Mouse (Mus musculus): ENCODE measurements around the gene Fcer1g. TPM values are rescaled to one million over a fixed set of nuclear protein-coding genes. Genes with fewer than 3 reads are reported as not detected.

Gene Fcer1g
- polyA plus RNA-seq (2011; ENCODE audit: insufficient read length, low read depth, missing spikeins) = 1.6 and 7.1 TPM in 2 replicates

DNA sequence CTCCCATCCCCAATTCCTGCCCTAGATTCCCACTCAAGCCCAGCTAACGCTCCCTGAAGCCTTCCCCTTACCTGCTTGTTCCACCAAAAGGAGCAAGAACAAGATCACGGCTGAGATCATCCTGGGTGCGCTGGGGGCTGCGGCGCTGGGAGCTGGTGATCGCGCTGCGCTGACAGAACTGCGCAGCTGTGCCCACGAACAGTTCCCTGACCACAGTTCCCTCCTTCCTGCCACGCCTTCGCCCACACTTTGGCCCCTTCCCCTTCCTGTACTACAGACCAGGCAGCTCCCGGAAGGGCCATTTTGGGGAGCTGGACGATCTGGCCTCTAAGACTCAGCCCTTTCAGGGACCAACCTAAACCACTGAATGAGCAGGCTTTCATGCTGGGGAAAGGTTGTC, at the start of gene Fcer1g:
TSS of gene Fcer1g (minus strand) at position 240 of the 400 bp plus-strand sequence.
- H3K27ac ChIP-seq (ENCODE audit: insufficient read depth, low read length) = 0 out of 2 replicates have a peak within 1 kb of the TSS, but pooled peaks have one; percentile 31
- TF ChIP-seq CTCF (IDR thresholded peaks at IDR 0.05; ENCODE audit: borderline replicate concordance, insufficient read depth, low read length) (no peak), POLR2A (IDR thresholded peaks at IDR 0.05; ENCODE audit: low read depth, low read length) (no peak)
- H3K4me3 ChIP-seq (ENCODE audit: insufficient read depth, low read length) = no peak within 1 kb of the TSS
- no peaks in the 10 kb centered on the region for H3K4me1 ChIP-seq (ENCODE audit: control insufficient read depth, insufficient read depth, low read length)

DNA sequence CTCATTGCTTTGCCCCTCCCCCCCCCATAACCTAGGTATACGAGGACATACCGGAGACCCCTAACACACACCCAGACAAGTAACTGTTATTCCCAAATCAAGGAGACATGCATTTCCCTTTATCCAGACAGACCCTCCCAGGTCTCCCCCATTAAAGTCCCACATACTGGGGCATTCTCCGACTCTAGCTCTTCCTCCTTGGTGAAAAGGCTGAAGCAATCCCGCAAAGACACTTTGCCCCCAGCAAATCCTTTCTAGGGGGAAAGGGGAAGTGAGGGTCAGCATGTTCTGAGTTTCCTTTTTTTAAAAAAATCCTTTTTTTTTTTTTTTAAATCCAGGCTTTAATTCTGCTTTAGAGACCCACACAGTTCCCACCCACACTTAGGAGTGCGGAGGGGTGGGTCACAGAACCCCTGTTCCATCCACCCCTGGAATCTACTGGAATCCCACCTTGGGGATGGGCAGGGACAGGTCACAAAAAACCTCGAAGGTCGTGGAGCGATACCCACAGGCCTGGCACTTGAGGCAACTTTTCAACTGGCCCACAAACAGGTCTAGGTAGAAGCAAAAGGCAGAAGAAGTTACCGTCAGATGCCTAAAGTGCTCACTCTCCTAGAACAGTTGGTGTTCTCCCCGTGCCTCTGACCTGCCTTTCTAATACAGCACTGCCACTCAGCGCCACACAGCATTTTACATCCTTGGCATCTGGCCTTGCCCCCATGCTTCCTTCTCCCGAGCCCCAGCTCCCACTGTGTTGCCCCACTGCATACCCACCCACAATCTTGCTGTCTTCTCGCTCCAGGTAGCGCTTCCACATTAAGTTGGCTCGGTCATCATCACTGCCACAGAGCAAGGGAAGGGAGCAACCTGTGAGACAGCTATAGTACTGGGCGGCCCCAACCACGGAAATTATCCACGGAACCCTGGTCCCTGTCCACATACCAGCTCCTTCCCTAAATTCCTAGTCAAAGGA, 49.3 kb upstream of the Fcer1g start:
- TF ChIP-seq CTCF (IDR thresholded peaks at IDR 0.05; ENCODE audit: borderline replicate concordance, insufficient read depth, low read length) (no peak), POLR2A (IDR thresholded peaks at IDR 0.05; ENCODE audit: low read depth, low read length) (no peak)
- Histone ChIP-seq H3K27ac (ENCODE audit: insufficient read depth, low read length) (no peak overlapping the region), H3K4me3 (ENCODE audit: insufficient read depth, low read length) (no peak overlapping the region), H3K4me1 (ENCODE audit: control insufficient read depth, insufficient read depth, low read length) (no peaks in the 10 kb centered on the region)

DNA sequence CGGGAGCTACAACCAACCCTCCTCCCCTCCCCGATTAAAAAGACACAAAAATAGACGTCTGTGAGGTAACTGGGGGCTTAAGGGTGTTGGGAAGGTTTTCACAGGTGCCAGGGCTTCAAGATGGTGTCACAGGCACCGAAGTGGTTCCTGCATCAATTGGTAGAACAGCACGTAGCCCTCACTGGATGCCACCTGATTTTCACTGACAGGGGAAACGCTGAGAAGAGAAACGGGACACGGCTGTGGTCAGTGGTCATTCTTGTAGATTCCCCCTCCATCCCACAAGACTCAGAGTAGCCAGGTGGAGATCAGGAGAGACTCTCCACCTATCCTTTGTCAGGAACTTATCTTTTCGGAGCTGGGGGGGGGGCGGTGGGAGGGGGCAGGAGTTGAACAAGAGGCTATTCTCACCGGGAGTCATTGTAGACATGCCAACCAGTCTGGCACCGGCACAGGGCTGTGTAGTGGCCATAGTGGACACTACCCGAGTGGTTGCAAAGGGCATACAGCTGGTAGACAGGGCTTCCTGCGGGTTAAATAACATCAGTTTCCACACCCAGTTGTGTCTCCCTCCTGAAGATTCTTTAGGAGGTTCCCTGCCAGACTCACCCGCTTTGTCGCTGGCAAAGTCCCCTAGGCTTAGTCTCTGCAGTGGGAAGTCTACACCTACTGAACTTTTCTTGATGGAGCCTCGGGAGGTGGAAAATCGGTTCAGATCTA, 48.1 kb upstream of the Fcer1g start:
- Histone ChIP-seq H3K4me3 (ENCODE audit: insufficient read depth, low read length) (no peak overlapping the region), H3K27ac (ENCODE audit: insufficient read depth, low read length) (no peak overlapping the region), H3K4me1 (ENCODE audit: control insufficient read depth, insufficient read depth, low read length) (no peaks in the 10 kb centered on the region)
- TF ChIP-seq POLR2A (IDR thresholded peaks at IDR 0.05; ENCODE audit: low read depth, low read length) = no peak
- no peak for TF ChIP-seq CTCF (IDR thresholded peaks at IDR 0.05; ENCODE audit: borderline replicate concordance, insufficient read depth, low read length)

DNA sequence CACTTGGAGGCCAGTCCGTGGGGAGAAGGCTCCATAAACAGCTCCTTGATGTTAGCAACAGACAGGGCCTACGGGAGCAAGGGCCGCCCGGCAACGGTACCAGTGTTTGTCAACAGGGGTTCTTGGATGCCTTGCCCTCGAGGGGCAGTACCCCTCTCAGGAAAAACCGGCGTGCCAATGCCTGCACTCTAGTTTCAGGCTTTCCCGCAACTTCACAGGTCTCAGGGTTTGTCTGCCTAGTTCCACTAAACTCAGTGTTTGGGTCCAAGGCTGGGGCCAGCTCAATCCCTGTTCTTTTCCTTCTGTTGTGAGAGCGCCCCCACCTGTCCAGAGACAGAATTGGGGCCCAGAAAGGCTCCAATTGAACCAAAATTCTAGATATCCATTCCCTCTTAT, 47.4 kb upstream of the Fcer1g start:
- Histone ChIP-seq H3K4me1 (ENCODE audit: control insufficient read depth, insufficient read depth, low read length) (no peaks in the 10 kb centered on the region), H3K27ac (ENCODE audit: insufficient read depth, low read length) (peak overlapping the region; percentile 48), H3K4me3 (ENCODE audit: insufficient read depth, low read length) (peak overlapping the region; percentile 68)
- no peak; the same call in none of the 2 replicates for TF ChIP-seq POLR2A (IDR thresholded peaks at IDR 0.05; ENCODE audit: low read depth, low read length)
- TF ChIP-seq CTCF (IDR thresholded peaks at IDR 0.05; ENCODE audit: borderline replicate concordance, insufficient read depth, low read length) = 0 out of 2 replicates have a peak, but pooled peaks have one; percentile 31

DNA sequence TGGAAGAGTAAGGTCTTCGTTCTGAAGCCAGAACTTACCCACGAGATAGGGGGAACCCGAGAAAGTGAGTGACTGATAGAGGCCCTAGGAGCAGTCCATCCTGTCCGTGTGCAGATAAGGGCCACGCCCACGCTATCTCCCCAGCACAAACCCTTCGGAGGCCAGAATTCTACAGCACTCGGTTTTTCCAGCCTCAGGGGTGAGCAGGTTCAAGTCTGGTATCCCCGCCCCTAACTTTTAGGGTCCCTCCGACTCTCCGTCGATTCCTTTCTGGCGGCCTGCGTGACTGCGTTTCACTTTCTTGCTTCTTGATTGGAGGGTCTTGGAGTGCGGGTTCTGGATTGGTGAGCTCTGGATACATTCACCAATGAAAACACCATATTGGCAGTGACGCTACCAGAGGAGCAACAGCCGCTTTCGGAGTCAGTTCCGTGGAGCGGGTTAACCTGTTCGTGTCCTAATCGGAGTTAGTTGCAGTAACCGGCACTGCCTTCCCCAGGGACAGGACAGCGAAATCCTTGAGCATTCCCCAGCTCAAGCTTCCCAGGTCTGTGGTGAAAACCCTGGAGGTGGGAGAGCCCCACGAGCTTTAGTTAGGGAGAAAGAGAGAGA, 46.9 kb upstream of the Fcer1g start, which contains the start of gene Ppox:
TSS of gene Ppox (minus strand) at position 271 of the 612 bp plus-strand sequence.
- H3K27ac ChIP-seq (ENCODE audit: insufficient read depth, low read length) = peak within 1 kb of the TSS; percentile 48
- no peaks in the 10 kb centered on the region for H3K4me1 ChIP-seq (ENCODE audit: control insufficient read depth, insufficient read depth, low read length)
- TF ChIP-seq CTCF (IDR thresholded peaks at IDR 0.05; ENCODE audit: borderline replicate concordance, insufficient read depth, low read length) = no peak
- TF ChIP-seq POLR2A (IDR thresholded peaks at IDR 0.05; ENCODE audit: low read depth, low read length) = peak; percentile 32
- peak within 1 kb of the TSS; percentile 68 for H3K4me3 ChIP-seq (ENCODE audit: insufficient read depth, low read length)

DNA sequence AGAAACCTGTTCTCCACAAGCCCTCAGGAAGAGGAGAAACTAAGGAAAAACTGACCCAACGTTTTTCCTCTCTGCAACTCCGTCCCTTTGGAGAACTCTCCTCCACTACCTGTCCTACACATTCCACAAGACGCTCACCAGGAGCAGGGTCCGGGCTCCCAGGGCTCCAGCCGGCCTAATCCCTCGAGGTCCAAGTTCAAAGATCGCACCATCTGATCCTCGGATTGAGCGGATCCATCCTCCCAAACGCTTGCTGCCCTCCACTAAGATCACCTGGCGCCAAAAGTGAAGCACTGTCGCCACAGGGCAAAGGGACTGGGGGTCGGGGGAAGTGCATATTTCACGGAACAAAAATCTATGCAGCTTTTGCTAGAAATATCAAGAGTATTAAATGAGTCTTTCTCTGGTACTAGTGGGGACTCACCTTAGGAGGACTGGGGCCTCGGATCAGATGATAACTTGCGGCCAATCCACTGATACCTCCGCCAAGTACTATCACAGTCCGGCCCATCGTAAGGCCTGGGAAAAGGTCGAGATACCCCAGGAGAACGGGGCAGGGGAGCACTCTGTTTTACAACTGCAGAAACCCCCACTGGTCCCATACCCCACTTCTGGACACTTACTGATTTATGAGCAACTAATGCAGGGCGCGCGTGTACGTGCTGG, 46.2 kb upstream of the Fcer1g start:
- Histone ChIP-seq H3K27ac (ENCODE audit: insufficient read depth, low read length) (no peak overlapping the region), H3K4me3 (ENCODE audit: insufficient read depth, low read length) (peak overlapping the region; percentile 63), H3K4me1 (ENCODE audit: control insufficient read depth, insufficient read depth, low read length) (no peaks in the 10 kb centered on the region)
- TF ChIP-seq POLR2A (IDR thresholded peaks at IDR 0.05; ENCODE audit: low read depth, low read length) (no peak), CTCF (IDR thresholded peaks at IDR 0.05; ENCODE audit: borderline replicate concordance, insufficient read depth, low read length) (no peak)

DNA sequence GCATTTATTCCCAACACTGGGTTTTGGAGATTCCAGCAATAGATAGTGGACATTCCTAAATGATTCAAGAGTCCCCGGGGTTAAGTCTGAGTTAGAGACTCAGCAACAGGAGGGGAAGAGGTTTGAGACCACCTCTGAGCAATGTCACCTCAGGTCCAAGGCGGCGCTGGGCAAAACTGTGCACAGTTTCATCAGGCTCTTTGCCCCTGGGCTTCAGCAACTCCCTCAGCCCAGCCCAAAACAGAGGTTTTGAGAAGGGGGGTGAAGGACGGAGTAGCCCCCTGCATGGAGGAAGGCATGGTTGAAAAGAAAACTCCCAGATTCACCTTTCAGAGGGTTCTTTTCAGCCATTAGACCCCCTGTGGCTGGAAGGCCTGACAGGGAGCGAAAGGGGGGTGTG, 45.6 kb upstream of the Fcer1g start:
- Histone ChIP-seq H3K4me3 (ENCODE audit: insufficient read depth, low read length) (peak overlapping the region; percentile 63), H3K27ac (ENCODE audit: insufficient read depth, low read length) (no peak overlapping the region), H3K4me1 (ENCODE audit: control insufficient read depth, insufficient read depth, low read length) (no peaks in the 10 kb centered on the region)
- no peak for TF ChIP-seq POLR2A (IDR thresholded peaks at IDR 0.05; ENCODE audit: low read depth, low read length)
- TF ChIP-seq CTCF (IDR thresholded peaks at IDR 0.05; ENCODE audit: borderline replicate concordance, insufficient read depth, low read length) = no peak

DNA sequence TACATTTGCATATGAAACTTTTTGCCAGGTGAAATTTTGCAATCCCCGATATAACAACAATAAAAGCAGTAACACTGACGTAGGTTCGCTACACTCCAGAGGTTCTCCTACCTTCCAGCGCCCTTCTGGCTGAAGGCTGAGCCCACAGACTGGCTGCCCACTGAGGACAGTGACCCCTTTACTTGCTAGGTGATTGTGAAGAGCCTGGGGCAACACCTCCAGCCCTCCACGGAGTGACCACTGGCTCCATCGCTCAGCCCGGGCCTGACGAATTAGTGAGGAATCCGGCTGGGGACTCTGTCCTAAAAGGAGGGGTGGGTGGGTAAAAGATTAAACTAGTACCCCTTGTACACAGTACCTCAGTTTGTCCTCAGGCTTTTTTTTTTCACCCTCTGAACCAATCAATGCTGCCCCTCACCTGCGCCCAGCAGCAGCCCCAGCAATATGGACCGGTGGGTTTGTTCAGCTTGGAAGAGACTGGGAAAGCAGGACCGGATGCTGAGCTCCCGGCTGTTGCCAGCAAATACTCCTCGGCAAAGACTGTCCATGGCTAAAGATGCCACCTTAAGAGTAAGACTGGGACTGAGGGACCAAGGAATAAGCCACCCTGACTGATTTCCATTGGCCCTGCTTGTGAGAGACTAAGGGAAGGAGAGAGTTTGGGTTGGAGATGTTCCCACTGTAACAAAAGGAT, 45.0 kb upstream of the Fcer1g start:
- H3K4me3 ChIP-seq (ENCODE audit: insufficient read depth, low read length) = no peak overlapping the region
- TF ChIP-seq POLR2A (IDR thresholded peaks at IDR 0.05; ENCODE audit: low read depth, low read length) = no peak
- TF ChIP-seq CTCF (IDR thresholded peaks at IDR 0.05; ENCODE audit: borderline replicate concordance, insufficient read depth, low read length) = no peak
- no peak overlapping the region for H3K27ac ChIP-seq (ENCODE audit: insufficient read depth, low read length)
- no peaks in the 10 kb centered on the region for H3K4me1 ChIP-seq (ENCODE audit: control insufficient read depth, insufficient read depth, low read length)
